Mouse (Mus musculus) layer of hippocampus, adult 9-11 months (tissue): Measurements from ENCODE around the gene Tgm7.
"Not testable (repeated sequence)": the region's sequence is repeated elsewhere in the genome, so short reads cannot be mapped to it uniquely, and the experiment has no call there.

Experiments used
- DNase-seq: peaks from one replicate; pipeline ENCODE4 v3.0.0; 2022

Gene Tgm7

GRCm38 (mm10) chr2:121109695-121110094 is at the start of gene Tgm7:
Gene Tgm7 (minus strand): TSS chr2:121109795.
- no peak for DNase-seq

GRCm38 (mm10) chr2:121153100-121153499 is 43.5 kb upstream of the Tgm7 start:
- no peak for DNase-seq

DNA sequence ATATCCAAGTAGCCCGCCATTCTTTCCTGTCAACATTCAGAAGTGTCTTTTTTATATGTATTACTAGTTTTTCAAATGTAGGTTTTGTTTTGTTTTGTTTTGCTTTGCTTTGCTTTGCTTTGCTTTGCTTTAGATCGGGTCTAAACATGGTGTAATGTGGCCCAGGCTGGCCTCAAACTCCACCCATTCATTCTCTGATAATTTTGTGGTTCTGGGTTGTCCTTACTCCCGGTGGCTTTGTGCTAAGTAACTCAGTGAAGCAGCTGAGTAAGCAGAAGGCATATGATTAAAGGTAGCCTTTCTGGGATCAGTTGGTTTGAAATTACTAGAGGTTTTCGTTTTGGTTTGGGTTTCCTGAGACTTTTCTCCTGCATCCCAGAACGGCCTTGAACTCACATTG is 40.1 kb upstream of the Tgm7 start:
- DNase-seq: no peak

DNA sequence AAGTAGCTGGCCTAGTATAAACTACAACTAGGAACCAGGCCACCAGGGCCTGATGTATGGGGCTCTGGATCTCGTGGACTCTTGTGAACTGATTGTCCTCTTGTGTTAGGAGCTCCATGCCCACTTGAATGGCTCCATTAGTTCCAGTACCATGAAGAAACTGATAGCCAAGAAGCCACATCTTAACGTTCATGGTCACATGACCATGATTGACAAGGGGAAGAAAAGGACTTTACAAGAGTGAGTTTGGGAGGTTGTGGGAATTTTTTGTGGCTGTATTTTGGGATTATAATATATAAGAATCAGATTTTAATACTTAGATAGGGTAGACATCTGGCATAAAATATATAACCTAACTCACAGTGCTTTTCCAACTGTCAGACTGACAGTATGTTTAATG is 32.8 kb upstream of the Tgm7 start:
- DNase-seq: no peak

- DNase-seq: no peak
Measured at GRCm38 (mm10) chr2:121141216-121142035, 31.8 kb upstream of the Tgm7 start.

DNA sequence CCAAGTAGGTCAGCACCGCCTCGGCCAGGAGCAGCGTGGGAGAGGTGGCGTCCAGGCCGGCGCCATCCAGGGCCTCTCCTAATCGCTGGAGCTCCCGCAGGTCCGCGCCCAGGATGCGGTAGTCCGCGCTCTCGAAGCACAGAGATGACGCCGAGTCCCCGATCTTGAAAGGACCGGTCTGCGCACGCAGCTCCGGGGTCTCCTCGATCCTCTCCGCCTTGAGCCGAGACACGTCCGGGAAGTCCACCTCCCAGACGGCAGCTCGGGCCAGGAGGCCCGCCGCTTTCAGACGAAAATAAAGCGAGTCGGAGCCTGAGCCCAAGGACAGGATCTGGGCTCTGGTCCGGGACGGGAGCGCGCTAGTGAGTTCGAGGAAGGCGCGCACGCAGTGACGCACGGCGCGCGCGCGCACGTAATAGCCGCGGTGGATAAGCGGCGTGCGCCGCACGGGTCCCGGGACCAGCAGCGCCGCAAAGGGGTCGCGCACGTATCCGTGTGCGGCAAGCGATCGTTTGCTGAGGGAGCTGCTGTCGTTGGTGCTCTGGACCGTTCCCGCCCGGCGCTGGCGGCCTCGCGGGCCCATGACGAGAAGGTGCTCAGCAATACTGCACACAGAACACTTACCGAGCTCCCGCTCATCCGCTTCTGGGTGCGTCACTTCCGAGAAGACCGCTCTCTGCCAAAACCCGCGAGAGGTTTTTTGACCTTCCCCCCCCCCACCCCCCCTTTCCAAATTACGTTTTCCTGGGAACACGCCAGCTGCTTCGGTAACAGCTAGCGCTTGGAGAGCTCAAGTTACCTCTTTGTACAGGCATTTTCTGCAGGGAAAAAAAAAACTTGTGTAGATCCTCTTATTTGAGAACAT is 30.7 kb upstream of the Tgm7 start, which contains the start of the genes Adal and Lcmt2:
Gene Adal, plus strand, starts transcription at position 411 of the 865 bp plus-strand sequence.
Gene Lcmt2, minus strand, starts transcription at position 636 of the 865 bp plus-strand sequence.
- DNase-seq: peak; percentile 93

GRCm38 (mm10) chr2:121139266-121140017 is 29.8 kb upstream of the Tgm7 start:
- DNase-seq: peak; percentile 14

DNA sequence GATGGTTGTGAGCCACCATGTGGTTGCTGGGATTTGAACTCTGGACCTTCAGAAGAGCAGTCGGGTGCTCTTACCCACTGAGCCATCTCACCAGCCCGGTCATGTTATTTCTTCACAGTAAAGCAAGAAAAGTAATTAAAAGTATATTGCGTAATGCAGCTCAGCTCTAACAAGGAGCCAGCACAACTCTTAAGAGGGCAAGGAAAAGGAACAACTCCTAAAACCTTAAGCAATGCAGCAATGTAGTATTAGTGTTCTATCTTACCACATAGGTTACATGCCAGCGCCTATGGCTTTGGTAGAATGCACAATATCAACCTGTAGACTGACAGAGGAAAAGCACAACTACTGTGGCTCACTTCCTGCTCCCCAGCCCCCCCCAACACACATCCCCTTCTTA is 27.8 kb upstream of the Tgm7 start:
- no peak for DNase-seq

DNA sequence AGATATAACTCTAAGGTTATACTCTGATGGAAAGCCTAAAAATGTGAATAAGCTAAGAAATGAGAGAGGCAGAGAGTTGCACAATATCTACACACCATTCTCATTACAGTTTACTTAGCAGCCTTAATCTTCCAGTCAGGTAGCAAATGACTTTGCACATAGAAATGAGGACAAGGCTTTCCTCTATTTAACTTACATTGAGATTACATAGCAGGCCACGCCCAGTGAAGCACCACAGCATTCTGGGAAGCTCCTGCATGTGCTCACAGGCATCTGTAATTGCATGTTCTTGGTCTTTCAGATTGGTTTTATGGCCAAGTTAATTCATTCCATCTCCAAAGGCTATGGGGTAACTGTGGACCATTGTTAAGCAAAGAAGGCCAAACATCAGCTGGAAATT is 23.2 kb upstream of the Tgm7 start:
- DNase-seq: no peak

- DNase-seq: no peak
Measured at GRCm38 (mm10) chr2:121128865-121129620, 19.4 kb upstream of the Tgm7 start.

GRCm38 (mm10) chr2:121127536-121127935 is 17.9 kb upstream of the Tgm7 start:
- no peak for DNase-seq

GRCm38 (mm10) chr2:121126302-121126701 is 16.7 kb upstream of the Tgm7 start:
- DNase-seq: not testable (repeated sequence)

DNA sequence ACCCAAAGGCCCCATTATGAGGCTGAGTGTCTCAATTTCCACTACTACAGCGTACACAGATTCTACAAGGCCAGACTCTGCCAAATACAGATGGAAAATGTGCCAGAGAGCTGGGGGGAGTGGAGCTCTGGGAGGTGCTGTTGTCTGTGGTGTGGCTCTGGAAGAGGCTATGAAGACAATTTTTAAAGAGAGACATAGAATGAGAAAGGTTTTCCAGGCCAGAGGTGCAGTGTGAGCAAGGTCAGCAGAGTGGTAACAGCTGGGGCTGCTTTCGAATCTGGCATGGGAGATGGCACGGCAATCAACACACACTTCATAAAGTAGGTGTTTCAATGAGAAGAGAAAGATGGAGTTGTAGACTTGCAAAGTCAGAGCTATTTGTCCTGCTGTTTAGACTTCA is 9.7 kb upstream of the Tgm7 start:
- DNase-seq: no peak

GRCm38 (mm10) chr2:121115418-121115817 is 5.8 kb upstream of the Tgm7 start:
- DNase-seq: no peak

DNA sequence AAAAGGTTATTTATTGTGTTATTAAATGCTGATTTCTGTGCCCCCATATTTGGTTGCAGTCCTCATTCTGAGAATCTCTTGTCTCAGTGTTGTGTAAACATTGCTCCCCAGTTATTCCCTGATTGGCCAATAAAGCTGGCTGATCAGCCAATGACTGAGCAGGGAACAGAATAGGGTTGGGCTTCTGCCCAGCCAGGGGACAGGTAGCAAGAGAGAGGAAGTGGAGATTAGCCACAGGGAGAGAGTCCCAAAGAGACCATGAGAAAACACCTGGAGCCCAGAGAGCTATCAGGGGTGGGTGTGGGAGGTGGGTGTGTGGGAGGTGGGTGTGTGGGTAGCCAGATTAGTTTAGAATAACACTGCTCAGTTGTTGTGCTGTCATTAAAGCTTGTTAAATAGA is 3.7 kb downstream of the Tgm7 start:
- no peak for DNase-seq

GRCm38 (mm10) chr2:121102051-121102450 is 7.5 kb downstream of the Tgm7 start:
- peak; percentile 48 for DNase-seq

- DNase-seq: no peak
Measured at GRCm38 (mm10) chr2:121089751-121090150, 19.8 kb downstream of the Tgm7 start.

DNA sequence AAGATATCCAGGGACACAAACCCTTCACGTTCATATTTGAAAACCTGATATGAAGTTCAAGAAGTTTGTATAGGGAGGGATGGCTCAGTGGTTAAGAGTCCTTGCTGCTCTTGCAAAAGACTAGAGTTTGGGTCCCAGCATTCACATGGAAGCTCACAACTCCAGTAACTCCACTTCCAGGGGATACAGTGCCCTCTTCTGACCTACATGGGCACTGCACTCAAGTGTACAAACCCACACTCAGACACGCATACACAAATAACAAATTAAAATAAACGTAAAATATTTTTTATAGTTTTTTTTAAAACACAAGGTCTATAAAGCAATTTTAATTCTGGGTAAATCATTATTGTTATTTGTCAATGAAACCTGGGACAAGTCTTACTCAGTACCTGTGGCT is 21.1 kb downstream of the Tgm7 start:
- DNase-seq: no peak

GRCm38 (mm10) chr2:121085480-121086185 is 24.0 kb downstream of the Tgm7 start, which contains the start of gene Tgm5:
Gene Tgm5 (minus strand): TSS chr2:121085841.
- no peak for DNase-seq

- no peak for DNase-seq
Measured at GRCm38 (mm10) chr2:121082626-121083025, 27.0 kb downstream of the Tgm7 start.

DNA sequence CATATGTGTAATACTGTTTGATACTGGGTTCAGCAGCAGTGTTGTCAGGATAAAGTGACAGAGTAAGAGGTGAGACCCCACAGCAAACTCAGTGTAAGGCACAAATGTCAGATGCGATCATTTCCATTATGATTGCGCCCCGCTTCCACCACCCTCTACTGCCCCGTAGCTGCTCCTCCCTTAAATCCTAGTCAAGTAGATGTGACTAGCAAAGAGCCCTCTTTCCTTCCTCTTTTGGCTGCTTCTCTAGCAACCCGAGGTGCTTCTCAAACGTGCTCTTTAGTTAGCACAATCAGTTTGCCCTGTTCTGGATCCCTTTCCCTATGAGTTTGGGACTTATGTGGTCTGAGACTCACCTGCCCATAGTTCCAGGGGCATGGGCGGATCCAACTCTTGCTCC is 34.8 kb downstream of the Tgm7 start:
- DNase-seq: no peak

DNA sequence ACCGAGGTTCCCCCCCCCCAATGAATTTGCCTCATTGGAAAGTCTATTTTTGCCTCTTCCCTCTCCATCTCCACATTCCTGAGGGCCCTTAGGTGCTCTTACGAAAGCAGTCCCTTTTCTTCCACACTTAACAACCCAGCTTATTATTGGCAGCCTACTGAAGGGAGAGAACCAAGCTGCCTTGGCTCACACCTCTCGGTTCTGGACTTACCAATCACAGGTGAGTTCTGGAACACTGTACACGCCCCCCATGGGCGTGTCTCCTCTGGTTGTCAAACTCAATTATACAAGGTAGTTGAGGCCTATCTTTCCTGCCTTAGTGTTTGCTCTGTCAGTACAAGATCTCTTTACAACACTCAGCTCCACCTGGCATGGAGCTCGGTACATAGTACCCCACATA is 37.7 kb downstream of the Tgm7 start:
- no peak for DNase-seq
